Mouse (Mus musculus): Measurements from ENCODE around the gene Tnn.

The Tnn gene

GRCm38 (mm10) chr1:160080800-160081436, 72.5 kb downstream of the Tnn start:
- DNase-seq (ENCODE audit: low spot score): peak; percentile 89

DNA sequence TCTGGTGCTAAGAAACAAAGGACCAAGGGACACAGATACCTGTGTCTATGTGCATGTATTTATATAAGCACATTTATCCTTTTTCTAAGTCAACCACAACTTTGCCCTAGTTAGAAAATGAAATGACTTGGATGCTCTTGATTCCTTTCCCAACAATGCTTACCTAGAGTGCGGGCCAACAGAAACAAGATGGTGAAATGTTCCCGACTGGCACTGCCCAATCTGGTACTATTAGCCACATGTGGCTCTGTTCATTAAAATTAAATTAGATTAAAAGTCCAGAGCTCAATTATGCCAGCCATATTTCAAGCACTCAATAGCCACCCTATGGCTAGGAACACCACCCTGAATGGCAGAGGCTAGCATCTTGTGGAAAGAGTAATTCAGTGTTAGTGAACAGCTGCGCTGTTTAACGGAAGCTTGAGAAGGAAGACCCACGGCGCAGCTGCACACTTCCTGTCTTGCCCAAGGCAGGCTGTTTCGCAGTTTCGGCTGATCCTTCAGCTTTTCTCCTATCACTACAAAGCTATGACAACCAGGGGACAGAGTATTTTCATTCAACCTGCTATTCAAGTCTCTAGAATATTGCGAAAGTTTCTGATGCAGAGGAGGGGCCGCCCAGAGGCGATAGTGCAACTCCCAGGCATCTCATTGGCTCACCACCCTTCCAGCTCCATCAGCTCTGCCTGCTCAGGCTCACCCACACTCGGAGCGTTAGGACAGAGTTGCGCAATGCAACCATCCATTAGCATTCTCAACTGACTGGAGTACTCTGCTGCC, 74.3 kb downstream of the Tnn start:
- no peak for DNase-seq (ENCODE audit: low spot score)

DNA sequence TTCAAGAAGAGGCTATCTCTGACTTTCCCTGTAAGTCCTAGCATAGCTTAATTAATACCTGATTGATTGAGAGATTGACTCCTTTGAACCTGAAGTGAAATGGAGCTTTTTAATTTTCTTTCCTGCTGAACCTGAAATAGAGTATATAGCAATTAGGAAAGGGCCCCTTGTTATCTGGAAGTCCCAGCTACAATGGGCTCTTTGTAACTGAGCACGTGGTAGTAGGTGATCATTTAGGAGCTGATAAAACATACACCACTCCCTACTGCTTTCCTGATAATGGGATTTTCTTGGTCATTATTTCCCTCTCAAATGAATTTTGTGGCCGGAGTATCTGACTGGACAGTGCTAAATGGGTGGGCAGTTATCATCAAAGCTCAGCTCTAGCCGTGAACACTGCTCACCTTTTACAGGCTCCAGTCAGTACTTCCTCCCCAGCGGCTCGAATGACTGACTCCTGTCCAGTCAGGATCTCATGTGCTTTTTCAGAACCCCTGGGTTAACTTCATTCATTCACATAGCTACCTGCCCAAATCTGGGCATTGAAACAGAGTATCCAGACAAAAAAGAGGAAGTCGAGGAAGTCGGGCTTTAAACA, 88.7 kb downstream of the Tnn start:
- no peak for DNase-seq (ENCODE audit: low spot score)

GRCm38 (mm10) chr1:160061725-160062366, 91.5 kb downstream of the Tnn start:
- no peak for DNase-seq (ENCODE audit: low spot score)

DNA sequence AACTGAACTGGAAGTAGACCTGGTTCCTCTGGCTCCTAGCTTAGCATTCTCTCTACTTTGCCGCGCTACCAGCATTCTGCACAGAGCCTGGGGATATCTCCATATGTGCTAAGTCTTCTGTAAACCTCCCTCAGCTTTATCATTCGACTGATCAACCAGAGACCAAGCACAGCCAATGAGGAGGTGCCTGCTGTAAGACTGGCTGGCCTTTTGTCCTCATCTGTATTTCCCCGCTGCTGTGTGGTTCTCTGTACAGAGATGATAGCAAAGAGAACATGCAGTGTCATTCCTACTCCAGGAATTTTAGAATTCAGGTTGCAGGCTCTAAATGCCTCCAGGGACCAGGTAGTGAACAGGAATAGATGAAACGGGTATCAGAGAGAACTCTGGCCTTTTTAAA, 92.1 kb downstream of the Tnn start:
- DNase-seq (ENCODE audit: low spot score): no peak

- no peak for DNase-seq (ENCODE audit: low spot score)
Observed at GRCm38 (mm10) chr1:160060542-160060941, 92.8 kb downstream of the Tnn start.

DNA sequence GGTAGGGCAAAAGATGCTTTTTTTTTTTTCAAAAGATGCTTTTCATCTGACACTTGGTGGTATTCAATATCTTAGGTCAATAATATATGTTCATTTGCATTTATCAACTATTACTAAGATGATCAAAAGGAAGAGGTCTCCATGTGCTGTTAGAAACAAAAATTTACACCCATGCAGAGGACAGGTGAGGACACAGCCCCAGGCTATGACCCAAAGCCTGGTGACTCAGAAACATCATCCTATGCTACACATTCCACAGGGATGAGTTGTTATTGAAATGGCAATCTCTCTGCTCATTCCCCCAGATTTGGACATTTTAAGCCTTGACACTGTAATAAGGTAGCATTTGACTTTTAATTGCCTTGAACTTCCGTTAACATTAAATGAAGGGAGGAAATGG, 93.5 kb downstream of the Tnn start:
- no peak for DNase-seq (ENCODE audit: low spot score)

- DNase-seq (ENCODE audit: low spot score): no peak
Observed at GRCm38 (mm10) chr1:160057657-160058056, 95.7 kb downstream of the Tnn start.

DNA sequence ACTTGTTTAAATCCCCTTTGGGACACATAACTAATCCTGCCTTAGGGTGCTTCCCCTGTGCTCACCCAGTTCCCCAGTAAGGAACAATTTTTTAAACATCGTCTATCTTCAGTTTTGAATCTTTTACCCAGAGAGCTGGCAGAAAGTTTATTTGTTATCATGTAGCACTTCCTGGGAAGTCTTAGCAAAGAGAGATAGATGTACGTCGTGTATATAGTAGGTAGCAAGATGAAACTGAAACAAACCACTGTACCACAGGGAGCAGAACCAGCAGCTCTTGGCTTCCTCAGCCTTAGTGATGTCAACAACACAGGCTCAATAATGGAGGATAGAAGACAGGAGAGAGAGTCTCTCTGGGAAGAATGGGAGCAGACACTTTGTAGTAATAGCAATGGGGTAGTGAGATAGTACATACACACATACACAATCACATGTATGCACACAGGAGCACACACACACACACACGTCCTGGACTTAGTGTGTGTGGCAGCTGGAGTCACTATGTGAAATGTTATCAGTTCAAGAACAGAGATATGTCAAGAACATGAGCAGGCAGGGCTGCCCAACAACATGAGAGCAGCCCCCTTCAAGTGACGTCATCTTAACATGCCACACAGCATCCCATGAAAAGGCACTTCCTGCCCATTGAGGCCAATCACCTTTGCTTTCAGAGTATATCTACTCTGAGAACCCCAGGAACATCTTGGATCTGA, 98.9 kb downstream of the Tnn start:
- no peak for DNase-seq (ENCODE audit: low spot score)

- DNase-seq (ENCODE audit: low spot score): no peak
Observed at GRCm38 (mm10) chr1:160053510-160054305, 99.7 kb downstream of the Tnn start.

GRCm38 (mm10) chr1:160052556-160053315, 100.6 kb downstream of the Tnn start:
- no peak for DNase-seq (ENCODE audit: low spot score)

DNA sequence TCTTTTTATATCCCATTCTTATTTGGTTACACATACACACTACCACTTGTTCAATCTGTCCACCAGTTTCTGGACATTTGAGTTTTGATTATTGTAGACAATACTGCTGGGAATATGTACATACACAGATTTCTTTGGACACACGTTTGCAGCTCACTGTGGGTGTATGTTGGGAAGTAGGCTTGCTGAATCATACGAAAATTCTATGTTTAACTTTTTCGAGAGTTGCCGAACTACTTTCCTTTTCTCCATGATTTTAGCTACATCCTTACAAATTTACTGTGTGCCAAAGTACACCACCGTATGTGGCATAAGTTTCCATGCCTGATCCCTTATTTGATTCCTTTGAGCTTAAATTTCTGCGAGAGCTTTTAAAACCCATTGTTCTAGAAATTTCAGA, 102.5 kb downstream of the Tnn start:
- no peak for DNase-seq (ENCODE audit: low spot score)

GRCm38 (mm10) chr1:160049131-160049880, 104.1 kb downstream of the Tnn start:
- DNase-seq (ENCODE audit: low spot score): no peak

GRCm38 (mm10) chr1:160047481-160047931, 105.9 kb downstream of the Tnn start:
- no peak for DNase-seq (ENCODE audit: low spot score)

- DNase-seq (ENCODE audit: low spot score): no peak
Observed at GRCm38 (mm10) chr1:160046786-160047185, 106.6 kb downstream of the Tnn start.

DNA sequence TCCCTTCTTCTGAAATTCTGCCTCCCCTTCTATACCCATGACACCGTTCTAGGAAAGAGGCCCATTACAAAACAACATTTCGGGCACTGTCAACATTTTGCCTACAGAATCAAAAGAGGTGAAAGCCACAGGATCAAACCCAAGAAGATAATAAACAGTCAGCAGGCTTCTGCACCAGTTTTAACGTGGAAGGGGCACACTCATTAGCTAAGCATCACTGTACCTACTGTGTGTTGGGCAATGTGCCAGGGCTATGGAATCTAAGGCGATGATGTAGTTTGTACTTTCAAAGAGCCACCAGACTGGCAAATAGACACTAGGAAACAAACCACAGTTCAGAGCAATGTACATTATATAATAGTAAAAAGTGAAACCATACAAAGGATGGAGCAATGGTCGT, 107.4 kb downstream of the Tnn start:
- no peak for DNase-seq (ENCODE audit: low spot score)

GRCm38 (mm10) chr1:160045056-160045715, 108.2 kb downstream of the Tnn start:
- DNase-seq (ENCODE audit: low spot score): no peak

GRCm38 (mm10) chr1:160044237-160045021, 109.0 kb downstream of the Tnn start, which contains the start of gene 4930523C07Rik:
Gene 4930523C07Rik (plus strand): TSS chr1:160044382.
- DNase-seq (ENCODE audit: low spot score): no peak
